Mouse (Mus musculus) layer of hippocampus, postnatal 25 days (tissue): ENCODE measurements around the gene Gm11639. TPM values are rescaled to one million over a fixed set of nuclear protein-coding genes. Genes with fewer than 3 reads are reported as not detected.
A peak's percentile ranks its signal among the peaks of the same experiment; 100 is the strongest.
"Not testable (repeated sequence)": the region's sequence is repeated elsewhere in the genome, so short reads cannot be mapped to it uniquely, and the experiment has no call there.

Source experiments
- DNase-seq, 2 experiments: peaks; one replicate each; pipeline ENCODE4 v3.0.0; 2022; ENCODE audit warnings: mixed read lengths in 2 of 2, low spot score in 1 of 2; ENCODE audit errors: extremely low spot score in 1 of 2
- total RNA-seq, 2 experiments: library from RNA; stranded (reverse); gene quantifications; 2 replicates each; pipeline ENCODE4 v1.2.3; 2021

The Gm11639 gene
- total RNA-seq, 2 experiments from 2014 or later = 0.22 to 0.85 TPM

DNA sequence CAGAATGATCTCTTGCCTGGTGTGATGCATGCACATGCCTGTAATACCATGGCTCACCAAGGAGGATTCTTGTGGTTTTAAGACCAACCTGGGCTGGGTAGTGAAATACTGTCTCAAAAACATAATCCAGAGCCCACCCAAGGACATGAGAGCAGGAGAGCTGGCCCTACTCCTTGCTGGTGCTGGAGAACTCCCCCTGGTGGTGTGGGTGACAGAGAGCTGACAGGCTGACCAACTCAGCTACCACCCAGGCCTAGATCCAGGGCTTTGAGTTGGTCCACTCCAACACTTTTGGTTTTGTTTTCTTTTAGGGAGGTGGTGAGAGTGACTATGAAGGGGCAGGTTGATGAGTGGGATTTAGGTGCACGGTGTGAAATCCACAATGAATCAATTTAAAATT, 349.6 kb downstream of the Gm11639 start:
- no peak for DNase-seq

DNA sequence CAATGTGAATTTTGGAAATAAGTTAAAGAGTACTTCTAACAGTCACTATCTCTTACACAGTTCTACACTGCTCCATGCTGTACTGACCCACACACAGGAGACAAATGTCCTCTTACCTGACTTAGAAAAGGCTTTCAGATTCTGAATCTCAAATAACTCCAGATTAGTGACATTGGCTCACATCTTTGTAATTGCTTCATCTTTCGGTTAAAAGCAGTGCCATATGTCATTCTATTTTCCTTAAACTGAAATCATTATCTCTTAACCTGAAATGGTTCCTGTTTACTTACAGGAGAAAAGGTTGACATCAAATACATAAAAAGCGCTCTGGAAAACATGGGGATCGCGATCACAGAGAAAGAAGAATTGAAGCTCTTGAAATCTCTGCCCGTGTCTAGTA, 377.8 kb downstream of the Gm11639 start, which contains the start of gene Efcab3:
Efcab3 (plus strand) TSS at position 301 of the 400 bp plus-strand sequence.
- no peak for DNase-seq

DNA sequence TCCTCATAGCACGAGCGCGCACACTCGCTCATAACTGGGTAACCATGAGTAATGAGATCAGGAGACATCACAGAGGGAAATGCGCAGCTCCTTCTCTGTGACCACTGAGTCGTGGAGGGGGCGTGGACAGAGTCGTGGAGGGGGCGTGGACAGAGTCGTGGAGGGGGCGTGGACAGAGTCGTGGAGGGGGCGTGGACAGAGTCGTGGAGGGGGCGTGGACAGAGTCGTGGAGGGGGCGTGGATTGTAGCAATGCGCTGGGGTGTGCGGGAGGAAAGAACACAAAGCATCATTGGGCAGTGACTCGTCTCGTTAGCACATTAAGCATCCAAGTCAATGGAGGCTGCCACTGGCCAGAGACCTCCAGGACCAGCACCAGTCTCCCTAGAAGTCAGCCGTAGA, 426.9 kb downstream of the Gm11639 start:
- DNase-seq = not testable (repeated sequence)

DNA sequence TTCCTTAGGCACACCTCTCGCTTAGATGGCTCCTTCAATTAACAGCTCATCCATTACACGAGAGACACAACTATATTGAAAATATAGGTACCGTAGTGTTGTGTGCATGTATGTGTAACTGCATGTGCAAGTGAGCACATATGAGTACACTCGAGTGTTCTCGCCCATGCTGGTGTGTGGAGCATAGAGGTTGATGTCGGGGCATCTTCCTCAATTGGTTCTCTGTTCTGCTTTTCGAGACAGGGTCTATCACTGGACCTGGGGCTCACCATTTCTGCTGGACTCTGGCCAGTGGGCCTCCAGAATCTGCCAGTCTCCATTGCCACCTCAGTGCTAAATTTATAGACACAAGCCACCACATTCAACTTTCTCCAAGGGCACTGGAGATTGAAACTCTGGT, 432.3 kb downstream of the Gm11639 start:
- no peak for DNase-seq

DNA sequence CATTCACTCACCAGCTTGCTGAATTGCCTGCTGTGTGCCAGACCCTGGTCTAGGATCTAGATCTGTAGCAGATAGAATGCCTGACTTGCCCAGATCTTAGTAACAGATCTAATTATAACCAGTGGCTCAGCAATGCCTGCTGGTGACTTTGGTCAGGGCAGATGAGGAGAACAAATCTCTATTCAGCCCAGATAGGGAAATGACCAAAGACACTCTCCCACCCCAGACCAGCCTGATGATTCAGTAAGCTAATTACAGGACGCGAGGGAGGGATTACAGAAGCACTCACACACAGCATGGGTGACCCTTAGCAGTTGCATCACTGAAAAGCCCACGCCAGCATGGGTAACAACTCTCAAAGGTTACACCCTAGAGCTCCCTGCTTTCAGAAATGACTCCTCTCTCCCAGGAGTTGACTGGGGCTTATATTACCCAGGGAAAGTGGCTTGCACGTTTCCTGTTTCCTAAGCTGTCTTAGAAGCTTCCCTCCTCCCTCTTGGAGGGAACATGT, 435.1 kb downstream of the Gm11639 start:
- DNase-seq = no peak

DNA sequence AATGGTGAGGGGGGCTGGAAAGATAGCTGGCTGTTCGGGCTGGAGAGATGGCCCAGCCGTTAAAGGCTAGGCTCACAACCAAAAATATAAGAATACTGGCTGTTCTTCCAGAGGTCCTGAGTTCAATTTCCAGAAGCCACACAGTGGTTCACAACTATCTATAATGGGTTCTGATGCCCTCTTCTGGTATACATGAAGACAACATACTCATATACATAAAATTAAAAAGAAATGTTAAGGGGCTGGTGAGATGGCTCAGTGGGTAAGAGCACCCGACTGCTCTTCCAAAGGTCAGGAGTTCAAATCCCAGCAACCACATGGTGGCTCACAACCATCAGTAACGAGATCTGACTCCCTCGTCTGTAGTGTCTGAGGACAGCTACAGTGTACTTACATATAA, 436.3 kb downstream of the Gm11639 start:
- DNase-seq = not testable (repeated sequence)

DNA sequence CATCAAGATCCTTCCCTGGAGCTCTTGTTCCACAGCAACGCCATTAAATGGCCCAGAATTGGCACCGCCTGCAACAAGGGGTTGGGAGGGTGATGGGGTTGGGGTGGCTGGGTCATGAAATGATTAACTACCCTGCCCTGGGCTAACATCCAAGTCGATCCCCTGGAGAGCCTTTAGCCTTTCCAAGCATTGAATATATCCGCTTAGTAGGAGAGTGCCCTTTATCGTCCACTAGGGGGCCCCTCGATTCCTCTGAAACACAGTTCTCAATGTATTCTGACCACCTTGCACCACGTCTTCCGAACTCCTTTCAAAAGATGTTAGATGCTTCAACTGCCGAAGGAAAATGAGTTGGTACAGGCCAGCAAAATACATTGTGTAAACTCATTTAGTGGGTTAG, 438.5 kb downstream of the Gm11639 start:
- no peak for DNase-seq

DNA sequence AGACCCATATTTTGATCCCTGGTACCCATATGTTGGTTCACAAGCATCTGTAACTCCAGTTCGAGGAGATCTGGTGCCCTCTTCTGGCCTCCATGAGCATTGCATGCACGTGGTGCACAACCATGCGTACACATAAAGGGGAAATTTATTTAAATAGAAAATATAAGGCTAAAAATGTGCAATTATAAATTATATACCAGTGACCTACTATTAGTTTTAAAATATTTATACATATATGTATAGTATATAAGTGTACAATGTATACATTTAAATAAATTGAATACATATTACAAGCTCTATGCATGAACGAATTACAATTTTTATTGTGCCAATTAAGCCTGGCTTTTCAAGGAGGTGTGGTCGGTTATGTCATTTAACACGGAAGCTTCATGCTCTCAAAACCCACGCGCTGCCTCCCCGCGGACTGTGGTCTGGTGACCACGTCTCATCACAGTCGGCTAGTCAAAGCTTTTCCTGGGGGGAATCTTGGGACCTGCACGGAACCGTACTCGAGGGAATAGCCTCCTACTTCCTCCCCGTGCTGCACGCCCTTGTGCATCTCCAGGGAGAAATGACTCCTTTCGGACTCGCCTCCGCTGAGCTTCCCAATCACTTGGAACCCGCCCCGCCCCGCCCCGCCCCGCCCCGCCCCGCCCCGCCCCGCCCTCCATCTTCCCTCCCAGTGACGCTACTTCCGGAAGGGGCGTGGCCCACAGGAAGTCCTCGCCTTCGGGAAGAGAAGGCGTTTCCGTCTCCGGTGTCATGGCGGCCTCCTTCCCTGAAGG, 440.4 kb downstream of the Gm11639 start, which contains the start of gene Mettl2:
Mettl2 (plus strand) TSS at position 691 of the 785 bp plus-strand sequence.
- peak; percentile 67 to 70 for DNase-seq

DNA sequence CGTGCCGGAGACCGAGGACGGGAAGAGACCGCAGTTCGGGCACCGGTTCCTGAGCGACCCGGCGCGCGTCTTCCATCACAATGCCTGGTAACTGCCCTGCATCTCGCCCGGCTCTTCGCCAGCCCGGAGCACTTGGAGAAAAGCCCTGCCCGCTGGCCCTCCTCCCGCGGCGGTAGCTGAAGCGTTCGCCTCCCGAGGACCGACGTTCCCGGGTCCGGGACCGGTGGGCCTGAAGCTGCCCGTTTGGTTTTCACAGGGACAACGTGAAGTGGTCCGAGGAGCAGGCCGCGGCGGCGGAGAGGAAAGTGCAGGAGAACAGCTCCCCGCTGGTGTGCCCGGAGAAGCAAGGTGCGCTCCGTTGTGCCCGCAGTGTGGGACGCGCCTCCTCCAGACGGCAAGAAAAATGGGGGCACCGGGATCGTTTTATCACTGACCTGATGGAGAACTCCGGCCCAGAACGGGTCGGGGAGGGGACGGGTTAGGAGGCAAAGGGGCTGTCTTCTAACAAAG, 441.1 kb downstream of the Gm11639 start:
- peak; percentile 13 to 54 for DNase-seq

DNA sequence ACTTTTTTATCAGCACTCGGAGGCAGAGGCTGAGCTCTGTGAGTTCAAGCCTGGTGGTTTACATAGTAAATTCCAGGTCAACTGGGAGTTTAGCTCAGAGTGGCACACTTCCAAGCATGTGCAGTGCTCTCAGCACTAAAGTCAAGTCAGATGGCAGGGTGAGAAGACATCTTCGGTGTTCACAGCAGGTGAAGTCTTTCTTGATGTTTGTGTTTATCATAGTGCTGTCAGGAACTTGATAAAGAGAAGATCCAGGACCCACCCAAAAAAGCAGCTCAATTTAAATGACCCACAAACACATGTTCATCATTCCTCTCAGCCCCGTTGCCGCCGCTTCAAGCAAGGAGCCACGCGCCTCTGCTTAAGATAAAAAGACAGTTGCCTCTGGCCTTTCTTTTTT, 450.2 kb downstream of the Gm11639 start:
- DNase-seq = no peak

DNA sequence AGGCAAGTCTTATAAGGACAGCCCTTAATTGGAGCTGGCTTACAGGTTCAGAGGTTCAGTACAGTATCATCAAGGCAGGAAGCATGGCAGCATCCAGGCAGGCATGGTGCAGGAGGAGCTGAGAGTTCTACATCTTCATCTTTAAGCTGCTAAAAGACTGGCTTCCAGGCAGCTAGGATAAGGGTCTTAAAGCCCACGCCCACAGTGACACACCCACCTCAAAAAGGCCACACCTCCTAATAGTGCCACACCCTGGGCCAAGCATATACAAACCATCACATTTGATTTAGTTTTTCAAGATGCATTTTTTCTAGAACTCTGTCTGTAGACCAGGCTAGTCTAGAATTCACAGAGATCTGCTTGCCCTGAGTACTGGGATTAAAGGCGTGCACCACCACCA, 451.7 kb downstream of the Gm11639 start:
- DNase-seq = not testable (repeated sequence)

DNA sequence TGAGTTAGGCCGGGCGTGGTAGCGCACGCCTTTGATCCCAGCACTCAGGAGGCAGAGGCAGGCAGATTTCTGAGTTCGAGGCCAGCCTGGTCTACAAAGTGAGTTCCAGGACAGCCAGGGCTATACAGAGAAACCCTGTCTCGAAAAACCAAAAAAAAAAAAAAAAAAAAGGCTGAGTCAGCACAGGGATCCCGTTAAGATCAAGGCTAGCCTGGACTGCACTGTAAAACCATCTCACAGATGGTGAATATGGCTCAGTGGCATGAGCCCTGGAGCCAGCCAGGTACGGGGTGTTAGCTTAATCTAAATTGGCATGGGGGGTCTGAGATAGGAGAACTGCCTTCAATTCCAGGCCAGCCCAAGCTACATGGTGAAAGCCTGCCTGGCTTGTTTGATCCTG, 455.0 kb downstream of the Gm11639 start:
- DNase-seq = not testable (repeated sequence)

DNA sequence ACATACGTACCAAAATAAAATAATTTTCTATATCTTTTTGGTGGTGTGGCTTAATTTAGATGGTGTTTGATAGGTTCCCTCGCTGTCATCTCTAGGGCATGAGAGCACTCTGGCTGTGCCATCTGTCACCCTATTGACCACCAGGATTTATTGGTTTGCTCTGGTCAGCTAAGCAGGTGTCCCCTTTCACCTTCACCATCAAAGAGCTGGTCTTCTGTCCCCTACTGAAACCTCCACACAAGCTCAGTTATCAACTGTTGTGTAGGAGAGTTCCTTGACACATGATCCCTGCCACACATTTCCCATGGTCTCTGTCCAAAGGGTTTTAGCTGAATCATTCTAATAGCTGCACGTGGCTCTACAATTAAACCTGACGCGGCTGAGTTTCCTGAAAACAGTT, 455.6 kb downstream of the Gm11639 start:
- no peak for DNase-seq

DNA sequence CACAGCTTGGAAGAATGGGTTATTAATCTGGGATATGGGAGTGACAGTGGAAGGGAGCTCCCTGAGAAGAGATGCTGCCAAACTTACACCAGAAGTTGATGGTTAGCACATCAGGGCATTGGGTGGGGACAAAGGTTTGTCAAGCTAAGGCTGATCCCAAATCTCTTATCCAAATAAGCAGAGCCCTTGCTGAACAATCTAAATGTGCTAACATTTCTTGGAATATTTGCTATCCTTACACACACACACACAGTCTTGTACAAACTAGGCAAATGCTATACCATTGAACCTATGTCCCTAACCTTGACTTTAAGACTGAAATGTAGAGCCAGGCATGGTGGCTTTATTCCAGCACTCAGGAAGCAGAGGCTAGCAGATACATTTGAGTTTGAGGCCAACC, 458.1 kb downstream of the Gm11639 start:
- no peak for DNase-seq

DNA sequence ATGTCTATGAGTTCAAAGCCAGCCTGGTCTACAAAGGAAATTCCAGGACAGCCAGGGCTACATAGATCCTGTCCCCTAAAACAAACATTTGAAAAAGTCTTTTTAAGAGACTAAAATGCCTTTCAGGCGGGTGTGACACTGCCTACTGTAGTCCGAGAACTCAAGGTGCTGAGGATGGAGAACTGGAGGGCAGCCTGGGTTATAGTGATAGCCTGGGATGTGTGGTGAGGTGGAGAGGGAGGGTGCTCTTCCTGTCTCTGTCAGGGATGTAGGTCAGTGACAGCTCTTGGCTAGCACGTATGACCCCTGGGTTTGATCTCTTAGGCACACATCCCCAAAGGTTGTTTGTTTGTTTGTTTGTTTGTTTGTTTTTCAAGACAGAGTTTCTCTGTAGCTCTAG, 458.6 kb downstream of the Gm11639 start:
- DNase-seq = no peak

DNA sequence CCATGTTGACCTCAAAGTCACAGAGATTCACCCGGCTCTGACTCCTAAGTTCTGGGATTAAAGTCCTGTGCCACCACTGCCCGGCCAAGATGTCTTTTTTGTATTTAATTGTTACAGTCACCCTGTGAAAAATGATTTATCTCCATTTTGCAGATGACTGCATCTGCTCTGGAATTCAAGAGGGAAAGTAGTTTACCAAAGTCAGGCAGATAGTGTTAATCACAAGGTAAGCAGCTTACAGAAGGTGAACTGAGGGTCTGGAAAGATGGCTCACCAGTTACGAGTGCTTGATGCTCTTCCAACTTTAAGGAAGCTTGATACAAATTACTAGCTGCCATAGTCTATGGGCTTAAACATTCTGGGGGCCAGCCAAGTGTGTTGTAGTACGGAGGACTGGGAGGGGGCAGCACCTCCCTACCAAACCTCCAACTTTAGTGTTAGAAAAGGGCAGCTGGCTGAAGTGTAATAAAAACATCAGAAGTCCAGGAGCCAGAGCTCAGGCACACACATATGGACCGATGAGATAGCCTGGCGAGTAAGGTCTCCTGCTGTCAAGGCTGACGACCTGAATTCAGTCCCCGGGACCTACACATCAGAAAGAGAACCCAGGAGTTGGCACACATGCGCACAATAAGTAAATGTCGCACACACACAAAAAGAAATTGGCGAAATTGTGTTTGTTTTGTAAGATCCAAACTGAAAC, 459.2 kb downstream of the Gm11639 start:
- no peak for DNase-seq

DNA sequence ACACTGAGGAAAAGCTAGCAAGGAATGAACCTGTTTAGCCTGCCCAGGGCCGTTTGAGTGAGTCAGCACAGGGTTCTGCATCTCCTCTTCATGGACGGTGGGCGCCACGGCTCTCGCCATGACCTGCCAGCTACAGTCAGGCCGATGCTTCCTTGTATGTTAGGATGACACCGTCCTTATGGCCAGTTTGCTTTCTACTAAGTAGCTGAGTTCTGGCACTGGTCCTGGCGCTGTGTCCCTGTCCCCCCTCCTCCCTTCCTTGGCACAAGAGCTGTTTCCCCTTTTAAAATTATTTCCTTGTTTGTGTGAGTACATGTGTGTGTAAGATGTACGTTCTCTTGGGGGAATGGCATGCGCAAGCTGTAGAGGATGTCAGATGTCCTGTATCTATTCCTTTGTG, 459.7 kb downstream of the Gm11639 start:
- DNase-seq = no peak

DNA sequence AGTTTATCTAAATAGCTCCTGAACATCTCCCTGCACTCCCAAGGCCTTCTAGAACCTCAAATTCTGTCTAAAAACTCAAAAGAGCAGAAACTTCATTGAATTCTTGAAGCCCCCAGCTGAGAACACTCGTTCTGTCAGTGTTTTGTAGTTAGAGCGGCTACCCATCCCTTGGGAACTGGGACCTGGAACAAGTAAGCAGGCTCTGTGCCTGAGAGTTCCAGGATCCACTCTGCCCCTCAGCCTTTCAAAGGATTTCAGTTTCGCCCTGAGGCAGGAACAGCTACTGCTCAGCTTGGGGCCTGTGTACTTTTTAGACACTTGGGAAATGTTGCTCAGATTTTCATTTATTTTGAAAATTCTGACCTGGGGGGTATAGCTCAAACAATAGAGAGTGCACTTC, 461.1 kb downstream of the Gm11639 start, which contains the start of gene Gm10842:
Gm10842 (plus strand) TSS at position 301 of the 400 bp plus-strand sequence.
- DNase-seq = no peak

DNA sequence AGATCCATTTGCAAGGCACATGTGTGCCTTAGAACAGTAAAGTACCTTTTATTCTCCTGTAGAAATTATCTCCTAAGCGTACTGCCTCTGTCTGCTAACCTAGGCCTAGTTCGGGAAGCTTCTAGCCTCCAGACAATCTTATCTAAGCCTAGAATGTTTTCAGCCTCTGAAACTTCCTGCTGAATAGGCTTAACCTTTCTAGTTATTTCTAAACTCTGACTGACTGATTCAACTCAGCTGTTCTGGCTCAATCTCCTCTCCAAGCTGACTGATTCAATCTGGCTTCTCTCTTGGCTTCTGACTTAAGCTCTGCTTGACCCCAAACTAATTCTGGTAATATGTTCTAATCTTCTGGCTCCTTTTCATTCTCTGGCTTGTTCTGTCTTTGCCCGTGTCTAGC, 463.8 kb downstream of the Gm11639 start:
- no peak for DNase-seq

DNA sequence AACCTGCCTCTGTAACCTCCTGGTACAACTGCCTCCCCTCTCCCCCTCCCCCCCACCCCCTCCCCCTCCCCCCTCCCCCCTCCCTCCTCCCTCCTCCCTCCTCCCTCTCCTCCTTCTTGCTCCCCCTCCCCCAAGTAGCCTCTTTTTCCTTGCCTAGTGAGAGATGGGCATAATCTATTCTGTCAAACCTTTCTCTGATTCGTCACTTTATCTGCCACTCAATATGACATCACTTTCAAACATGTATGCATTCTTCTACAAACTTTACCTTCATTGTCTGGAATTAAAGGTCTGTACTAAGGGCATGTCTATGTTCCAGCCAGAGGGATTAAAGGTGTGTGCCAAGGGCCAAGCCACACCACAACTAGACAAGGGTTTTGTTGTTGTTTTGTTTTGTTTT, 464.3 kb downstream of the Gm11639 start:
- no peak for DNase-seq

DNA sequence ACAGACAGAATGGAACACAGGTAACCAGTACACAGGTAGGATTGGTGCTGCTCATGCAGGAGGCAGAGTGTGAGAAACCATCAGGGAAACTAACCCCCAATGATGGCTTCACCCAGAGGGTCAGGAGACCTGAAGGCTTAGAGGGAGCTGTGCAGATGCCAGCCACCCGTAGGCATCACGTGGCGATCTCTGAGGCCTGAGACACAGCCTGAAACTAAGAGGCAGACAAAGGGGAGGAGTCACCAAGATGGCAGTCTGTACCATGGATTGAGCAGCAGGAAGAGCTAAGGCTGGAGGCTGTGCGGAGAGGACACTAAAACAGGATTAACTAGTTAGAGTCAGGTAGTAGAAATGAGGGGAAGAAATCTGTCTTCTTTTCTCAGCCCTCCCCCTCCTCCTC, 465.2 kb downstream of the Gm11639 start:
- DNase-seq = no peak
